Mouse (Mus musculus): ENCODE results near the gene Efnb1. TPM values are rescaled to one million over a fixed set of nuclear protein-coding genes. Genes with fewer than 3 reads are reported as not detected.

The Efnb1 gene
- polyA plus RNA-seq, 1 experiment from 2014 or later = 10.1 TPM

DNA sequence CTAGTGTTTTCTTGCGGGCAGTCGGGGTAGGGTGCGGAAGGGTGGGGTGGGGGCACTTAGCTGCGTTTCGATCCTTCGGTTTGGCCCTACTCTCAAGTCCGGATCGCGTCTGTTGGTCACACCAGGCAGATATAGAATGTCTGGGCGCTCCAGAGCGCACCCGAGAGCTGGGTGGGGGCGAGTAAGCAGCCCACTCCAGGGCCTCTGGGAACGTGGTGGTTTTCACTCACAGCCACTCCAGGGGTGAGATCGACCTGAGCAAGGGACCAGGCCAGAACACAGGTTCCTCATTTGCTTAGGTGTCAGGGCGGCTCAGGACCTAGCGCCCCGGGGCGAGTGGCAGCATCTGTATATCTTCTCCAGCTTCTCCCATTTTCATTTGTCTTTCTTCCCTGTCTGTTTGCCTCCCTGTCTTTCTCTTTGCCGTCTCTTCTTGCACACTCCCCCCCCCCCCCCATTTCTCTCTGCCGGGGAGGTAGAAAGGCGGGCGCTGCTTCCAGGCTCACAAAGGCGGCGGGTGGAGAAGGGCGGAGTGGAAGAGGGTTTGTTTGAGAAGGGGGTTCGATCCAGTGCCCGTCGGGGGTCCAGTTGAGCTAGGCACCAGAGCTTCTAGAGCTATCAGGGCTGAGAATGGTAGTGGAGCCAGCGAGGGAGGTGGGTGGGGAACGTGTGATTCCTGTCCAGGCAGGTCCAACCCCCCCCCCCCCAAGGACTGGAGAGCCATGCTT is 1.4 kb downstream of the Efnb1 start:
- Histone ChIP-seq H3K4me3 (ENCODE audit: low read depth, low read length) (peak overlapping the region; percentile 60), H3K9me3 (ENCODE audit: control insufficient read depth, low read length) (no peaks in the 10 kb centered on the region), H3K27me3 (ENCODE audit: control insufficient read depth, insufficient read depth, low read length) (no peaks in the 10 kb centered on the region), H3K36me3 (ENCODE audit: control insufficient read depth, insufficient read depth, low read length) (no peaks in the 10 kb centered on the region), H3K27ac (ENCODE audit: low read depth, low read length) (peak overlapping the region; percentile 34; the same call in 1 of the 2 replicates), H3K4me1 (ENCODE audit: control insufficient read depth, insufficient read depth, low read length) (peaks cover 21% of the 10 kb centered on the region; the same call in 1 of the 2 replicates), H3K9ac (replicated peaks; ENCODE audit: low read depth, low read length) (peak overlapping the region; percentile 74), H3K4me2 (ENCODE audit: low read depth, low read length) (peak overlapping the region; percentile 66)
- WGBS = 28% methylated on average over 30 of the region's 31 CpGs
- ATAC-seq (ENCODE audit: low read depth) = no peak

- H3K27ac ChIP-seq (ENCODE audit: low read depth, low read length) = no peak overlapping the region; the same call in 1 of the 2 replicates
- H3K27me3 ChIP-seq (ENCODE audit: control insufficient read depth, insufficient read depth, low read length) = no peaks in the 10 kb centered on the region
- no peaks in the 10 kb centered on the region for H3K9me3 ChIP-seq (ENCODE audit: control insufficient read depth, low read length)
- no peak for ATAC-seq (ENCODE audit: low read depth)
- peaks cover 23% of the 10 kb centered on the region; the same call in 1 of the 2 replicates for H3K4me1 ChIP-seq (ENCODE audit: control insufficient read depth, insufficient read depth, low read length)
- peak overlapping the region; percentile 60 for H3K4me3 ChIP-seq (ENCODE audit: low read depth, low read length)
- H3K36me3 ChIP-seq (ENCODE audit: control insufficient read depth, insufficient read depth, low read length) = no peaks in the 10 kb centered on the region
- 14% methylated on average over 9 of the region's 9 CpGs for WGBS
- H3K9ac ChIP-seq (replicated peaks; ENCODE audit: low read depth, low read length) = peak overlapping the region; percentile 74
- peak overlapping the region; percentile 66 for H3K4me2 ChIP-seq (ENCODE audit: low read depth, low read length)
Observed at GRCm38 (mm10) chrX:99137928-99138740, 2.2 kb downstream of the Efnb1 start.

GRCm38 (mm10) chrX:99141079-99141478 is 5.1 kb downstream of the Efnb1 start:
- H3K27ac ChIP-seq (ENCODE audit: low read depth, low read length) = no peak overlapping the region
- WGBS = 48% methylated on average over 4 of the region's 8 CpGs
- H3K27me3 ChIP-seq (ENCODE audit: control insufficient read depth, insufficient read depth, low read length) = no peaks in the 10 kb centered on the region
- no peak overlapping the region for H3K4me3 ChIP-seq (ENCODE audit: low read depth, low read length)
- 0 out of 2 replicates have a peak, but pooled peaks cover 5% of the 10 kb centered on the region for H3K36me3 ChIP-seq (ENCODE audit: control insufficient read depth, insufficient read depth, low read length)
- H3K4me1 ChIP-seq (ENCODE audit: control insufficient read depth, insufficient read depth, low read length) = peaks cover 23% of the 10 kb centered on the region; the same call in 1 of the 2 replicates
- H3K9me3 ChIP-seq (ENCODE audit: control insufficient read depth, low read length) = no peaks in the 10 kb centered on the region
- ATAC-seq (ENCODE audit: low read depth) = no peak
- H3K9ac ChIP-seq (replicated peaks; ENCODE audit: low read depth, low read length) = no peak overlapping the region
- peak overlapping the region; percentile 66 for H3K4me2 ChIP-seq (ENCODE audit: low read depth, low read length)

DNA sequence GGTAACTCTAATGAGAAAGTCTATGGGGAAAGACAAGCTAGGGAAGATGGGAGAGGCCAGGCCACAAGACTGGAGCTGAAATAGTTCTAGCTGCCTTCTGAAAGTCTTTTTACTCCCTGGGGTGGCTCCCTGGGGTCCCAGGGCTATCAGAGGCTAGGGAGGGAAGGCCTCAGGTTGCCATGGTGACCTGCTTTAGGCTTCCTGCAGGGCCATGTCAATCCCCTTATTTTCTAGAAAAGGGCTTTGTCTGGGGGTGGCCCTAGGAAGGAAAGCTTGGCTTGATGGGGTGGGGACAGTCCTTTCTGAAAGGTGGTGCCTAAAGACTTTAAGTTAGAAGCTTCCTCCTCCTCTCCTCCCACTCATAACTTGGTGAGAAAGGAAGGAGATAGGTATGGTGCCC is 6.0 kb downstream of the Efnb1 start:
- Histone ChIP-seq H3K9me3 (ENCODE audit: control insufficient read depth, low read length) (no peaks in the 10 kb centered on the region), H3K4me2 (ENCODE audit: low read depth, low read length) (peak overlapping the region; percentile 66; the same call in 1 of the 2 replicates), H3K27me3 (ENCODE audit: control insufficient read depth, insufficient read depth, low read length) (no peaks in the 10 kb centered on the region), H3K4me1 (ENCODE audit: control insufficient read depth, insufficient read depth, low read length) (peaks cover 23% of the 10 kb centered on the region; the same call in 1 of the 2 replicates), H3K4me3 (ENCODE audit: low read depth, low read length) (no peak overlapping the region), H3K9ac (replicated peaks; ENCODE audit: low read depth, low read length) (no peak overlapping the region), H3K36me3 (ENCODE audit: control insufficient read depth, insufficient read depth, low read length) (0 out of 2 replicates have a peak, but pooled peaks cover 5% of the 10 kb centered on the region), H3K27ac (ENCODE audit: low read depth, low read length) (no peak overlapping the region)
- ATAC-seq (ENCODE audit: low read depth) = no peak

DNA sequence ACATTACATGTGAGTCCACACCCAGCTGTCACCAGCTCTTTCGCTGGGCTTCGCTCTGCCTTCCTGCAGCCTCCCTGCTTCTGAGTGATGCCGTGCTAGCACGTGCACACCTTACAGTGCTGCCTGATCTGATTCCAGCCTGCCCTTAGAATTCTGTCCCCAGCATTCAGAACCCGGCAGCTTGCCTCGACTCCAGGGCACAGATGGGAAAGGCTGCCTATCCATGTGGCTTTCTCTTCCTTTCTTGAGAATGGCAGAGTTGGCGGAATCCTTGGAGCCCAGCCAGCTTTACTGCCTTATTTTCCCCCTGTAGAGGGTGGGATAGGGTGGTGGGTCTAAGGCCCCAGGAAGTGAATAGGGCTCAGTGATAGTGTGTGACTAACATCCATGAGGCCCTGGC is 9.6 kb downstream of the Efnb1 start:
- WGBS = 81% methylated on average over 7 of the region's 7 CpGs
- ATAC-seq (ENCODE audit: low read depth) = no peak

DNA sequence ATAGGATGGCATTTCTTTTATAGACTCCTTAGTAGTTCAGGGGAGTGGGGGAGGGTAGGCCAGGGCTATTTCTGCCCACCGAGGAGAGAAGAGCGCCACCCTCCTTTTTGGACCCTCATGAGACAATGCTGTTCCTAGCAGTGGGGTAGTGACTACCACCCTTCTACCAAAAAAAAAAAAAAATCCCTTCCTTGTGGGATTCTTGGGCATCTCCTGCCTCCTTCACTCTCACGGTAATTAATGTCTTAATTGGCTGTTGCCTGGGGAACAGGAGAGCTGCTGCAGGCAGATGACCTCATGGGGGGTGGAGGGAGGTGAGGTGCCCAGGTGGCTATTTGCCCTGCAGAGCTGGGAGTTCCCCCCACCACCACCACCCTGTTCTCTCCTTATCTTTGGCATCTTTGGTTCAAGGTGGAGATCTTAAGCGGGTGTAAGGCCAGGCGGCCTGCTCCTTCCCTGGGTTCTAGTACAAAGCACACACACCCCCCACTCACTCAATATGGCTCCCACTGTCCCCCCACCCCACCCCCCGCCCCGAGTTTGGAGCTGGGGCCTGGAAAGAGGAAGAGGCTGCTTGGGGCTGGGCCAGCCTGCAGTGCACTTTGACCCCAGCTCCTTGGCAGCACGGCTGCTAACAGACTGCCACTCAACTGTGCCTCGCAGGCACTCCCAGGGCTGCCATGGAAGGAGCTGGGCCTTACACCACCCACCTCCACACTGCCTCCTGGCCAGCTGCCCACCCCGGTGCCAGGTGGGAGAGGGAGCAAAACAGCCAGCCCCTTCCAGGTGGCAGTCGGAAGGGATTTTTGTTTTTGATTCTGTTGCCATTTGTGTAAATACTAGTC is 12.4 kb downstream of the Efnb1 start:
- no peaks in the 10 kb centered on the region for H3K9me3 ChIP-seq (ENCODE audit: control insufficient read depth, low read length)
- 47% methylated on average over 10 of the region's 11 CpGs for WGBS
- no peaks in the 10 kb centered on the region for H3K4me1 ChIP-seq (ENCODE audit: control insufficient read depth, insufficient read depth, low read length)
- H3K9ac ChIP-seq (replicated peaks; ENCODE audit: low read depth, low read length) = no peak overlapping the region
- no peaks in the 10 kb centered on the region for H3K27me3 ChIP-seq (ENCODE audit: control insufficient read depth, insufficient read depth, low read length)
- peak; percentile 41; the same call in 1 of the 2 replicates for ATAC-seq (ENCODE audit: low read depth)
- no peak overlapping the region for H3K4me2 ChIP-seq (ENCODE audit: low read depth, low read length)
- no peak overlapping the region for H3K4me3 ChIP-seq (ENCODE audit: low read depth, low read length)
- no peak overlapping the region for H3K27ac ChIP-seq (ENCODE audit: low read depth, low read length)
- H3K36me3 ChIP-seq (ENCODE audit: control insufficient read depth, insufficient read depth, low read length) = 0 out of 2 replicates have a peak, but pooled peaks cover 5% of the 10 kb centered on the region

More for the DNA sequence above, 9.6 kb downstream of the Efnb1 start:
- no peak overlapping the region for H3K9ac ChIP-seq (replicated peaks; ENCODE audit: low read depth, low read length)
- H3K36me3 ChIP-seq (ENCODE audit: control insufficient read depth, insufficient read depth, low read length) = 0 out of 2 replicates have a peak, but pooled peaks cover 5% of the 10 kb centered on the region
- H3K27me3 ChIP-seq (ENCODE audit: control insufficient read depth, insufficient read depth, low read length) = no peaks in the 10 kb centered on the region
- no peaks in the 10 kb centered on the region for H3K9me3 ChIP-seq (ENCODE audit: control insufficient read depth, low read length)
- H3K4me1 ChIP-seq (ENCODE audit: control insufficient read depth, insufficient read depth, low read length) = peaks cover 15% of the 10 kb centered on the region; the same call in 1 of the 2 replicates
- no peak overlapping the region for H3K4me2 ChIP-seq (ENCODE audit: low read depth, low read length)
- no peak overlapping the region for H3K4me3 ChIP-seq (ENCODE audit: low read depth, low read length)
- no peak overlapping the region for H3K27ac ChIP-seq (ENCODE audit: low read depth, low read length)

DNA sequence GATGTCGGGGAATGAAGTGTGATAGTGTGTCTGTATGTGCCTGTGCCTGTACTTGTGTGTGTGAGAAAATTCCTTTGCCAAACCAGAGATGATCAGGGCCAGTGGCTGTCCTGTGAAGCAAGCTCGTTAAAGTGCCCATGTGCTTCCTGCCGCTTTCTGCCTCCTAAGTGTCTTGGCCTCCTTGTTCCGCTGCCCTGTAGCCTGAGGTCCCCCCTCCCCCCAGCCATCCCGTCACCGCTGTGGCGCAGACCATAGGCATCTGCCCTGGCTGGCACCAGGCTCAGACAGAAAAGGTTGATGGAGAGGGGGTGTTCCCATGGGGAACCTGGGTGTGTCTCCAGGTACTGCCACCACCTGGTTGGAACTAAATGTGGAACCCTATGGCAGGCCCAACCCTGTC is 13.1 kb downstream of the Efnb1 start:
- Histone ChIP-seq H3K36me3 (ENCODE audit: control insufficient read depth, insufficient read depth, low read length) (0 out of 2 replicates have a peak, but pooled peaks cover 5% of the 10 kb centered on the region), H3K4me1 (ENCODE audit: control insufficient read depth, insufficient read depth, low read length) (no peaks in the 10 kb centered on the region), H3K4me3 (ENCODE audit: low read depth, low read length) (no peak overlapping the region), H3K27ac (ENCODE audit: low read depth, low read length) (no peak overlapping the region), H3K4me2 (ENCODE audit: low read depth, low read length) (no peak overlapping the region), H3K9me3 (ENCODE audit: control insufficient read depth, low read length) (no peaks in the 10 kb centered on the region), H3K27me3 (ENCODE audit: control insufficient read depth, insufficient read depth, low read length) (no peaks in the 10 kb centered on the region), H3K9ac (replicated peaks; ENCODE audit: low read depth, low read length) (no peak overlapping the region)
- WGBS = 58% methylated on average over 6 of the region's 7 CpGs
- ATAC-seq (ENCODE audit: low read depth) = no peak

DNA sequence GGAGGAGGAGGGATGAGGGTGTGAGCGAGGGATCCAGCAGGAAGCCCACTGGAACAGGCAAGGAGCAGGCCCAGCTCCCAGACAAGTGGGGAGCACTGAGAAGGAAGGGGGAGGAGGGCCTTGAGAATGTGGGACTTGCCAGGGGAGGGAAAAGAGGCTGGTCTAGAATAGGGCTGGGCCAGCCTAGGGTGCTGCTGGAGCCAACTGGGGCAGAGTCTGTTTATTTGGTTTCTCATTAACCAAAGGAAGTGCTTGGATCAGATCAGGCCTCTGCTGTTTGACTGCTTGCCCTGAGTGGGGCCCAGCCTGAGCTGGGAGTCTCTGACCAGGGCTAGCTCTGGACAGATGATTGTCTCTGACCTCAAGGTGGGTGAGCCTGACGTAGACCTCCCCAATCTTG is 14.0 kb downstream of the Efnb1 start:
- H3K4me1 ChIP-seq (ENCODE audit: control insufficient read depth, insufficient read depth, low read length) = no peaks in the 10 kb centered on the region

More for the DNA sequence above, 14.0 kb downstream of the Efnb1 start:
- Histone ChIP-seq H3K36me3 (ENCODE audit: control insufficient read depth, insufficient read depth, low read length) (0 out of 2 replicates have a peak, but pooled peaks cover 5% of the 10 kb centered on the region), H3K9ac (replicated peaks; ENCODE audit: low read depth, low read length) (no peak overlapping the region), H3K4me2 (ENCODE audit: low read depth, low read length) (no peak overlapping the region), H3K27ac (ENCODE audit: low read depth, low read length) (no peak overlapping the region), H3K4me3 (ENCODE audit: low read depth, low read length) (no peak overlapping the region), H3K9me3 (ENCODE audit: control insufficient read depth, low read length) (no peaks in the 10 kb centered on the region), H3K27me3 (ENCODE audit: control insufficient read depth, insufficient read depth, low read length) (no peaks in the 10 kb centered on the region)
- 93% methylated on average over 2 of the region's 2 CpGs for WGBS
- ATAC-seq (ENCODE audit: low read depth) = no peak

Data from neural tube, embryonic 14.5 days (tissue).